Mouse (Mus musculus) hindbrain, embryonic 16.5 days (tissue): ENCODE results near the gene Parvb. TPM values are rescaled to one million over a fixed set of nuclear protein-coding genes. Genes with fewer than 3 reads are reported as not detected.
A peak's percentile ranks its signal among the peaks of the same experiment; 100 is the strongest.

ENCODE experiments used
- ATAC-seq: fragments of 200-750 bp; cut with Nextera tagmentation; 2 replicates; pipeline ENCODE4 v1.8.0; 2017; ENCODE audit warnings: moderate TSS enrichment, moderate library complexity
- H3K27ac ChIP-seq: fragments of 300-500 bp; sonication (generic); 2 replicates; pipeline ENCODE4 v1.5.1; 2014; ENCODE audit warnings: low read depth, mild to moderate bottlenecking, control low read depth, low read length, moderate library complexity
- H3K27me3 ChIP-seq: fragments of 300-500 bp; sonication (generic); replicated peaks from 2 replicates; pipeline ENCODE4 v1.6.1; 2014; ENCODE audit warnings: low read length; ENCODE audit not compliant: control insufficient read depth, insufficient read depth
- H3K36me3 ChIP-seq: fragments of 300-500 bp; sonication (generic); 2 replicates; pipeline ENCODE4 v1.6.1; 2014; ENCODE audit warnings: mild to moderate bottlenecking, low read length, moderate library complexity, mixed read lengths; ENCODE audit not compliant: control insufficient read depth, insufficient read depth
- H3K4me1 ChIP-seq: fragments of 300-500 bp; sonication (generic); 2 replicates; pipeline ENCODE4 v1.6.1; 2014; ENCODE audit warnings: low read depth, low read length; ENCODE audit not compliant: control insufficient read depth, insufficient read depth
- H3K4me2 ChIP-seq: fragments of 300-500 bp; sonication (generic); 2 replicates; pipeline ENCODE4 v1.6.1; 2014; ENCODE audit warnings: mild to moderate bottlenecking, low read length, control low read depth, moderate library complexity
- H3K4me3 ChIP-seq: fragments of 300-500 bp; sonication (generic); 2 replicates; pipeline ENCODE4 v1.5.1; 2014; ENCODE audit warnings: mild to moderate bottlenecking, low read length, control low read depth, moderate library complexity
- H3K9ac ChIP-seq: fragments of 300-500 bp; sonication (generic); 2 replicates; pipeline ENCODE4 v1.6.1; 2014; ENCODE audit warnings: low read depth, mild to moderate bottlenecking, control low read depth, low read length, moderate library complexity
- H3K9me3 ChIP-seq: fragments of 300-500 bp; sonication (generic); 2 replicates; pipeline ENCODE4 v1.6.1; 2014; ENCODE audit warnings: mild to moderate bottlenecking, low read length, moderate library complexity; ENCODE audit not compliant: control insufficient read depth
- WGBS: fragments of 180-500 bp; shearing (Covaris S2); extraction: QIAGEN DNeasy Blood & Tissue Kit; methylation state at CpG from one replicate; pipeline ENCODE4 v1.1.7; 2014; 5-methylcytosine and 5-hydroxymethylcytosine counted together
- polyA plus RNA-seq: library from polyadenylated mRNA; unstranded; fragments of >200 nt; fragmentation: Nextera tagmentation; extraction: Ambion mirVana; gene quantifications from 2 replicates; pipeline ENCODE4 v1.2.1, GENCODE M21; 2015

Gene Parvb
- polyA plus RNA-seq: 4.3 and 4.8 TPM in 2 replicates

- no peaks in the 10 kb centered on the region for H3K36me3 ChIP-seq
- WGBS: under 1% methylated on average over 53 of the region's 53 CpGs
- H3K4me1 ChIP-seq: peaks cover 30% of the 10 kb centered on the region
- ATAC-seq: peak; percentile 67
- no peaks in the 10 kb centered on the region for H3K27me3 ChIP-seq
- H3K4me3 ChIP-seq: peak within 1 kb of the TSS; percentile 39
- peak within 1 kb of the TSS; percentile 89 for H3K4me2 ChIP-seq
- H3K9me3 ChIP-seq: no peaks in the 10 kb centered on the region
- peak within 1 kb of the TSS; percentile 63 for H3K27ac ChIP-seq
- peak within 1 kb of the TSS; percentile 62 for H3K9ac ChIP-seq
Measured at GRCm38 (mm10) chr15:84231721-84232561, at the start of gene Parvb. Gene Parvb (plus strand): TSS chr15:84232043.

GRCm38 (mm10) chr15:84183967-84184366, 47.9 kb upstream of the Parvb start:
- ATAC-seq: no peak
- H3K4me2 ChIP-seq: no peak overlapping the region
- H3K4me1 ChIP-seq: no peaks in the 10 kb centered on the region
- WGBS: 56% methylated on average over 1 of the region's 1 CpGs
- H3K9ac ChIP-seq: no peak overlapping the region
- H3K36me3 ChIP-seq: no peaks in the 10 kb centered on the region
- H3K4me3 ChIP-seq: no peak overlapping the region
- H3K27me3 ChIP-seq: no peaks in the 10 kb centered on the region
- no peaks in the 10 kb centered on the region for H3K9me3 ChIP-seq
- no peak overlapping the region for H3K27ac ChIP-seq

GRCm38 (mm10) chr15:84186196-84186595, 45.6 kb upstream of the Parvb start:
- no peaks in the 10 kb centered on the region for H3K9me3 ChIP-seq
- H3K36me3 ChIP-seq: no peaks in the 10 kb centered on the region
- H3K27me3 ChIP-seq: no peaks in the 10 kb centered on the region
- no peak for ATAC-seq
- no peaks in the 10 kb centered on the region for H3K4me1 ChIP-seq
- no peak overlapping the region for H3K27ac ChIP-seq
- no peak overlapping the region for H3K4me3 ChIP-seq
- H3K9ac ChIP-seq: no peak overlapping the region
- no peak overlapping the region for H3K4me2 ChIP-seq
- 52% methylated on average over 4 of the region's 4 CpGs for WGBS

GRCm38 (mm10) chr15:84188887-84189530, 42.8 kb upstream of the Parvb start:
- no peaks in the 10 kb centered on the region for H3K9me3 ChIP-seq
- H3K27ac ChIP-seq: no peak overlapping the region
- H3K4me3 ChIP-seq: no peak overlapping the region
- ATAC-seq: no peak
- no peaks in the 10 kb centered on the region for H3K36me3 ChIP-seq
- peaks cover 8% of the 10 kb centered on the region for H3K4me1 ChIP-seq
- no peak overlapping the region for H3K4me2 ChIP-seq
- 64% methylated on average over 2 of the region's 2 CpGs for WGBS
- no peak overlapping the region for H3K9ac ChIP-seq
- H3K27me3 ChIP-seq: no peaks in the 10 kb centered on the region

- WGBS: 48% methylated on average over 3 of the region's 3 CpGs
- H3K4me2 ChIP-seq: no peak overlapping the region
- H3K27ac ChIP-seq: no peak overlapping the region
- peaks cover 8% of the 10 kb centered on the region for H3K4me1 ChIP-seq
- H3K36me3 ChIP-seq: no peaks in the 10 kb centered on the region
- H3K4me3 ChIP-seq: no peak overlapping the region
- no peak for ATAC-seq
- H3K27me3 ChIP-seq: no peaks in the 10 kb centered on the region
- H3K9me3 ChIP-seq: no peaks in the 10 kb centered on the region
- no peak overlapping the region for H3K9ac ChIP-seq
Measured at GRCm38 (mm10) chr15:84189881-84190280, 42.0 kb upstream of the Parvb start.

GRCm38 (mm10) chr15:84191724-84192057, 40.2 kb upstream of the Parvb start:
- peaks cover 5% of the 10 kb centered on the region; the same call in 1 of the 2 replicates for H3K36me3 ChIP-seq
- no peaks in the 10 kb centered on the region for H3K27me3 ChIP-seq
- H3K4me3 ChIP-seq: peak overlapping the region; percentile 68
- H3K4me2 ChIP-seq: peak overlapping the region; percentile 63
- H3K9me3 ChIP-seq: no peaks in the 10 kb centered on the region
- under 1% methylated on average over 9 of the region's 9 CpGs for WGBS
- ATAC-seq: peak; percentile 71
- peak overlapping the region; percentile 78 for H3K27ac ChIP-seq
- peak overlapping the region; percentile 78 for H3K9ac ChIP-seq
- peaks cover 8% of the 10 kb centered on the region for H3K4me1 ChIP-seq

- 6% methylated on average over 46 of the region's 48 CpGs for WGBS
- Histone ChIP-seq H3K4me2 (peak within 1 kb of the TSS; percentile 63), H3K27me3 (no peaks in the 10 kb centered on the region), H3K9me3 (no peaks in the 10 kb centered on the region), H3K4me1 (peaks cover 8% of the 10 kb centered on the region), H3K36me3 (peaks cover 10% of the 10 kb centered on the region), H3K9ac (peak within 1 kb of the TSS; percentile 79), H3K27ac (peak within 1 kb of the TSS; percentile 85), H3K4me3 (peak within 1 kb of the TSS; percentile 68)
- peak; percentile 99 for ATAC-seq
Measured at GRCm38 (mm10) chr15:84192058-84192791, 39.6 kb upstream of the Parvb start, which contains the start of gene Samm50. Gene Samm50 (plus strand): TSS chr15:84192241.

GRCm38 (mm10) chr15:84196486-84197165, 35.2 kb upstream of the Parvb start:
- no peaks in the 10 kb centered on the region for H3K27me3 ChIP-seq
- no peak for ATAC-seq
- 92% methylated on average over 8 of the region's 8 CpGs for WGBS
- H3K27ac ChIP-seq: no peak overlapping the region
- peaks cover 44% of the 10 kb centered on the region for H3K36me3 ChIP-seq
- H3K4me3 ChIP-seq: no peak overlapping the region
- H3K4me2 ChIP-seq: no peak overlapping the region
- peaks cover 8% of the 10 kb centered on the region for H3K4me1 ChIP-seq
- H3K9me3 ChIP-seq: no peaks in the 10 kb centered on the region
- no peak overlapping the region for H3K9ac ChIP-seq
